Mouse (Mus musculus): Measurements from ENCODE around the gene Ppp2r5a. TPM values are rescaled to one million over a fixed set of nuclear protein-coding genes. Genes with fewer than 3 reads are reported as not detected.

Gene Ppp2r5a
- polyA plus RNA-seq, 1 experiment from 2014 or later = 34.6 TPM

DNA sequence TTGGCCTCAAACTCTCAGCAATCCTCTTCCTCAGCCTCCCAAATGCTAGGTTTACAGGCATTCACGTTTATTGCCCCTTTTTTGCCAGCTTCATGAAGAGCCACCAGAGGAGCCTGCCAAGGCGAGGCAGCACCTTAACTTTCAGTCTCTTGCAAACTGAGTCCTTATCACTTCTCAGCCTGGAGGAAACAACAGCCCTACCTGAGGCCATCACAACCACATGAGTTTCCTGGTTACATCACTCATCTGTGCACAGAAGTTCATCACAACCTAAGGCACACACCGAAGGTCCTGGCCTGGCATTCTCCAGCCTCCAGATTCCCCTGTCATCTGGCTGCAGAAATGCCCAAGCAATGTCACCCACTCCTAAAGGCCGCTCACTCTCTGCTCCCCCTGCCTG, 19.1 kb upstream of the Ppp2r5a start:
- DNase-seq (ENCODE audit: low spot score) = no peak

GRCm38 (mm10) chr1:191421426-191421999, 18.4 kb upstream of the Ppp2r5a start:
- Histone ChIP-seq H3K27ac (replicated peaks; ENCODE audit: low read depth, low read length) (no peak overlapping the region), H3K27me3 (replicated peaks; ENCODE audit: control insufficient read depth, insufficient read depth, low read length) (no peaks in the 10 kb centered on the region), H3K9ac (ENCODE audit: low read depth, low read length) (no peak overlapping the region), H3K36me3 (ENCODE audit: control insufficient read depth, insufficient read depth, low read length) (no peaks in the 10 kb centered on the region), H3K9me3 (ENCODE audit: control insufficient read depth, low read length) (no peaks in the 10 kb centered on the region), H3K4me1 (ENCODE audit: control insufficient read depth, insufficient read depth, low read length) (peaks cover 10% of the 10 kb centered on the region; the same call in 1 of the 2 replicates), H3K4me2 (ENCODE audit: low read depth, low read length) (no peak overlapping the region), H3K4me3 (ENCODE audit: low read depth, low read length) (no peak overlapping the region)
- DNase-seq (ENCODE audit: low spot score) (no peak), ATAC-seq (ENCODE audit: low read depth) (no peak)
- 50% methylated on average over 1 of the region's 1 CpGs for WGBS

More for the DNA sequence above, 19.1 kb upstream of the Ppp2r5a start:
- Histone ChIP-seq H3K9ac (ENCODE audit: low read depth, low read length) (no peak overlapping the region), H3K4me1 (ENCODE audit: control insufficient read depth, insufficient read depth, low read length) (peaks cover 10% of the 10 kb centered on the region; the same call in 1 of the 2 replicates), H3K9me3 (ENCODE audit: control insufficient read depth, low read length) (no peaks in the 10 kb centered on the region), H3K27ac (replicated peaks; ENCODE audit: low read depth, low read length) (no peak overlapping the region), H3K27me3 (replicated peaks; ENCODE audit: control insufficient read depth, insufficient read depth, low read length) (no peaks in the 10 kb centered on the region), H3K4me3 (ENCODE audit: low read depth, low read length) (no peak overlapping the region), H3K36me3 (ENCODE audit: control insufficient read depth, insufficient read depth, low read length) (no peaks in the 10 kb centered on the region), H3K4me2 (ENCODE audit: low read depth, low read length) (no peak overlapping the region)
- ATAC-seq (ENCODE audit: low read depth) = no peak
- 65% methylated on average over 4 of the region's 4 CpGs for WGBS

DNA sequence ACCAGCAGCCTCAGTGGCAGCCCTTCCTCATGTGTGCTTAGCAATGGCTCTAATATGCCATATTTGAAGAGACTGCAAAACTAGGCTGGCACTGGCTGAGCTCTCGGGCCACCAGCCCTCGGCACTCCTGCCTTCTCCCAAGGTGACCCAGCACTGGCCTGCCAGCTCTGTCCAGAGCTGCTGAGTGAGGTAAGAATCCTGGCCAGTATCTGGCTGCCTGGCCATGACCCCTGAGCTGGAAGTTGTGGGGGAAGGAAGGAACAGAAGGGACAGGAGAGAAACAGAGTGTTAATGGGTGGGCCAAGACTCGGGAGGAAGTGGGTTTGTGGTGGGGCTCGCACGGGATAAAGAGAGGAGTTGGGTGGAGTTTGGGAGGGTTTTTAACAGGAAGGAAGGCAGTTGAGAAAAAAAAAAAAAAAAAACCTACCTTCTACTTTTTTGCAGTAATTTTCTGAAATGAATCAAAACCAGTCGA, 17.9 kb upstream of the Ppp2r5a start:
- H3K4me1 ChIP-seq (ENCODE audit: control insufficient read depth, insufficient read depth, low read length) = peaks cover 10% of the 10 kb centered on the region; the same call in 1 of the 2 replicates
- H3K9ac ChIP-seq (ENCODE audit: low read depth, low read length) = no peak overlapping the region
- no peaks in the 10 kb centered on the region for H3K9me3 ChIP-seq (ENCODE audit: control insufficient read depth, low read length)
- no peaks in the 10 kb centered on the region for H3K27me3 ChIP-seq (replicated peaks; ENCODE audit: control insufficient read depth, insufficient read depth, low read length)
- no peak overlapping the region for H3K4me3 ChIP-seq (ENCODE audit: low read depth, low read length)
- H3K36me3 ChIP-seq (ENCODE audit: control insufficient read depth, insufficient read depth, low read length) = no peaks in the 10 kb centered on the region
- H3K4me2 ChIP-seq (ENCODE audit: low read depth, low read length) = no peak overlapping the region
- no peak for ATAC-seq (ENCODE audit: low read depth)
- no peak overlapping the region for H3K27ac ChIP-seq (replicated peaks; ENCODE audit: low read depth, low read length)
- DNase-seq (ENCODE audit: low spot score) = no peak
- 34% methylated on average over 6 of the region's 6 CpGs for WGBS

DNA sequence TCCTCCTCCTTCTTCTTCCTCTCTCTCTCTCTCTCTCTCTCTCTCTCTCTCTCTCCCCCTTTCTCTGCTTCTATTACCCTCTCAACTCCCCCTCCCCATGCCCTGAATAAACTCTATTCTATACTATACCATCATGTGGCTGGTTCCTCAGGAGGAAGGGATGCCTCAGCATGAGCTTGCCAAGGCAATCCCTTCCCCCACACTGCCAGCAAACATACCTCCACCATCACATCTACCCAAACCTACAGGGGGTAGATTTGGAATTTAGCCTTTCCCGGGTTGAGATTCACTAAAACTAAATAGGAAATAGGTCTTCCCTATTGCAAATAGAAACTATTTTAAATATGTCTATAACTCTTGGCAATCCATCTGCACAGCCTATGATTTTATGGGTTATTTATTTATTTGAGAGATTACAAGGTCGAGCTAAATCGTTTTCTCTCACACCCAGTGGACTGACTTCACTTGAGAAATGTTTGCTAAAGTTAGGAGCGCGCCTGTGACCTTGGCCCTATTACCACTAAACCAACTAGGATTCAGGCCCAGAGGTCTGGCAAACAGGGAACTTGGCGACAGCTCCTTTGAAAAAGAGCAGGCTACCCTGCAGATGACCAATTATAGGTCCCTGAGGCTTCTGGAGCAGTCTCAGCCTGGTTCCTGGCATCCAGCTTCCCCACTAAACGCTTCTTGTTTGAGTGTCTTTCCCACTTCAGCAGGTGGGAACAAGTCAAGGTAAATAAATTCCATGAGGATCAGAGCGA, 17.1 kb upstream of the Ppp2r5a start:
- Histone ChIP-seq H3K4me2 (ENCODE audit: low read depth, low read length) (no peak overlapping the region), H3K9ac (ENCODE audit: low read depth, low read length) (no peak overlapping the region), H3K27me3 (replicated peaks; ENCODE audit: control insufficient read depth, insufficient read depth, low read length) (no peaks in the 10 kb centered on the region), H3K4me3 (ENCODE audit: low read depth, low read length) (no peak overlapping the region), H3K4me1 (ENCODE audit: control insufficient read depth, insufficient read depth, low read length) (peaks cover 10% of the 10 kb centered on the region; the same call in 1 of the 2 replicates), H3K27ac (replicated peaks; ENCODE audit: low read depth, low read length) (no peak overlapping the region), H3K9me3 (ENCODE audit: control insufficient read depth, low read length) (no peaks in the 10 kb centered on the region), H3K36me3 (ENCODE audit: control insufficient read depth, insufficient read depth, low read length) (no peaks in the 10 kb centered on the region)
- WGBS = 40% methylated on average over 8 of the region's 8 CpGs
- no peak for ATAC-seq (ENCODE audit: low read depth)
- DNase-seq (ENCODE audit: low spot score) = no peak

DNA sequence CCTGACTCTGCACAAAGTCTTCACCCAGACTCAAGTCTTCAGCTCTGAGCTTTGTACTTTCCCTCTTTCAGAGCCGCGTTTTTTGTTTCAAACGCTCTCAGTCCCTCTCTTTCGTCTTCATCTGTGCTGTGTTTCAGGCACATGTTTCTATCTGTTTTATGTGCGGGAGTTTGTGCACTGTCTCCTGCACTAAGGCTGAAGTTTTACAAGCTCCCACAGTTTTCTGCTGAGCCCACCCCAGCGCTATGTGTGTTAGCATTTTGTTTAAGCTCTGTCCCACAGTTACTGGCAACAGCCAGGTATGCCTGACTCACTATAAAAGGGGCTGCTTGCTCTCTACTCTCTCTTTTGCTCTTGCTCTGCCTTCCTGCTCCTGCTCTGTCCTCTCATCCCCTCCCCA, 16.3 kb upstream of the Ppp2r5a start:
- Histone ChIP-seq H3K9ac (ENCODE audit: low read depth, low read length) (no peak overlapping the region), H3K36me3 (ENCODE audit: control insufficient read depth, insufficient read depth, low read length) (no peaks in the 10 kb centered on the region), H3K4me3 (ENCODE audit: low read depth, low read length) (no peak overlapping the region), H3K27ac (replicated peaks; ENCODE audit: low read depth, low read length) (no peak overlapping the region), H3K4me1 (ENCODE audit: control insufficient read depth, insufficient read depth, low read length) (peaks cover 10% of the 10 kb centered on the region; the same call in 1 of the 2 replicates), H3K27me3 (replicated peaks; ENCODE audit: control insufficient read depth, insufficient read depth, low read length) (no peaks in the 10 kb centered on the region), H3K9me3 (ENCODE audit: control insufficient read depth, low read length) (no peaks in the 10 kb centered on the region), H3K4me2 (ENCODE audit: low read depth, low read length) (no peak overlapping the region)
- ATAC-seq (ENCODE audit: low read depth) (no peak), DNase-seq (ENCODE audit: low spot score) (no peak)
- WGBS = 57% methylated on average over 6 of the region's 6 CpGs

- H3K36me3 ChIP-seq (ENCODE audit: control insufficient read depth, insufficient read depth, low read length) = no peaks in the 10 kb centered on the region
- H3K4me3 ChIP-seq (ENCODE audit: low read depth, low read length) = no peak overlapping the region
- H3K4me1 ChIP-seq (ENCODE audit: control insufficient read depth, insufficient read depth, low read length) = peaks cover 10% of the 10 kb centered on the region; the same call in 1 of the 2 replicates
- no peaks in the 10 kb centered on the region for H3K27me3 ChIP-seq (replicated peaks; ENCODE audit: control insufficient read depth, insufficient read depth, low read length)
- 49% methylated on average over 4 of the region's 4 CpGs for WGBS
- H3K4me2 ChIP-seq (ENCODE audit: low read depth, low read length) = no peak overlapping the region
- no peaks in the 10 kb centered on the region for H3K9me3 ChIP-seq (ENCODE audit: control insufficient read depth, low read length)
- no peak overlapping the region for H3K9ac ChIP-seq (ENCODE audit: low read depth, low read length)
- DNase-seq (ENCODE audit: low spot score) = no peak
- no peak overlapping the region for H3K27ac ChIP-seq (replicated peaks; ENCODE audit: low read depth, low read length)
- no peak for ATAC-seq (ENCODE audit: low read depth)
Observed at GRCm38 (mm10) chr1:191418936-191419335, 15.9 kb upstream of the Ppp2r5a start.

- no peaks in the 10 kb centered on the region for H3K27me3 ChIP-seq (replicated peaks; ENCODE audit: control insufficient read depth, insufficient read depth, low read length)
- 65% methylated on average over 5 of the region's 5 CpGs for WGBS
- H3K4me3 ChIP-seq (ENCODE audit: low read depth, low read length) = no peak overlapping the region
- peaks cover 10% of the 10 kb centered on the region; the same call in 1 of the 2 replicates for H3K4me1 ChIP-seq (ENCODE audit: control insufficient read depth, insufficient read depth, low read length)
- DNase-seq (ENCODE audit: low spot score) = no peak
- no peaks in the 10 kb centered on the region for H3K9me3 ChIP-seq (ENCODE audit: control insufficient read depth, low read length)
- ATAC-seq (ENCODE audit: low read depth) = no peak
- no peaks in the 10 kb centered on the region for H3K36me3 ChIP-seq (ENCODE audit: control insufficient read depth, insufficient read depth, low read length)
- no peak overlapping the region for H3K4me2 ChIP-seq (ENCODE audit: low read depth, low read length)
- no peak overlapping the region for H3K9ac ChIP-seq (ENCODE audit: low read depth, low read length)
- no peak overlapping the region for H3K27ac ChIP-seq (replicated peaks; ENCODE audit: low read depth, low read length)
Observed at GRCm38 (mm10) chr1:191417111-191417510, 14.0 kb upstream of the Ppp2r5a start.

GRCm38 (mm10) chr1:191416611-191417010, 13.5 kb upstream of the Ppp2r5a start:
- no peak overlapping the region for H3K4me3 ChIP-seq (ENCODE audit: low read depth, low read length)
- ATAC-seq (ENCODE audit: low read depth) (no peak), DNase-seq (ENCODE audit: low spot score) (no peak)
- H3K27ac ChIP-seq (replicated peaks; ENCODE audit: low read depth, low read length) = no peak overlapping the region
- H3K4me1 ChIP-seq (ENCODE audit: control insufficient read depth, insufficient read depth, low read length) = peaks cover 10% of the 10 kb centered on the region; the same call in 1 of the 2 replicates
- no peak overlapping the region for H3K4me2 ChIP-seq (ENCODE audit: low read depth, low read length)
- 15% methylated on average over 3 of the region's 3 CpGs for WGBS
- no peaks in the 10 kb centered on the region for H3K27me3 ChIP-seq (replicated peaks; ENCODE audit: control insufficient read depth, insufficient read depth, low read length)
- no peaks in the 10 kb centered on the region for H3K36me3 ChIP-seq (ENCODE audit: control insufficient read depth, insufficient read depth, low read length)
- no peaks in the 10 kb centered on the region for H3K9me3 ChIP-seq (ENCODE audit: control insufficient read depth, low read length)
- no peak overlapping the region for H3K9ac ChIP-seq (ENCODE audit: low read depth, low read length)
